Mouse (Mus musculus): ENCODE measurements at regions not wholly inside any gene's neighbourhood (a gene's known extent, or its start where the extent isn't known, plus 50 kb on each side); places are given as distances from the start of the nearest gene placed in this dataset.
"Not testable (repeated sequence)": the region's sequence is repeated elsewhere in the genome, so short reads cannot be mapped to it uniquely, and the experiment has no call there.

DNA sequence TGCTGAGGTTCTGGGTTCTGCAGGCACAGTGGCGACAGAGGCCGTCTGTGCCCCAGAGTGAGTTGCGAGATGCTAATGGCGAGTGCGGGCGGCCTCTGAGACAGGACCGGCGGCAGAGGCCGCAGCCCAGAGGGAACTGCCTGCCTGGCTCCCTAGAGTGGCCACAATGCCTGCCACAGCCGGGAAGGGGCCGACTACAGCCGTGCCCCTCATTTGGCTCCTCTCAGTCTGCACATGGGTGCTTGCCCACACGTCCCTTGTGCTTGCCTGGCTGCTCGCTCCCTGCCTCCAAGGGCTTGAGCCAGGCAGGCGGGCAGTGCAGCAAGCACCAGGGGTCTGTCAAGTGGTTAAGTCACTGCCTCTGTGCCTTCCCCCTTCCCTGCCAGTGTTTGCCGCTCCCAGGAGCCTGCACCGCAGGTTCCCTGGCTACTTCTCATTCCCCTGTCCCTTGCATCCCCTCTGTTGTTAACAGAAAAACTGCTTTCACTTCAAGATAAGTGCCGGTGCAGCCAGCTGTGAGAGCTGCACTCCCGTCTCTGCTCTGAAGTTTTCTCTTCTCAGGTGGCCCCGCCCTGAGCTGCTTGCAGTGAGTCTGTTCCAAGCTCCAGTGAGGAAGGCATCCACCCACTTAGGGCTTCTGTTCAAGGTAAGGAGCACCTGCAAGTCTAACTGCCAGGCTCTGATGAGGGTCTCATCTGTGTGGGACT lies 64.1 kb upstream of the Tgm3 start:
- Histone ChIP-seq H3K4me3 (replicated peaks; ENCODE audit: low read depth, low read length) (peak overlapping the region; percentile 17), H3K27me3 (ENCODE audit: insufficient read depth, low read length) (no peaks in the 10 kb centered on the region), H3K36me3 (ENCODE audit: insufficient read depth, low read length) (no peaks in the 10 kb centered on the region), H3K4me2 (ENCODE audit: low read length) (peak overlapping the region; percentile 60), H3K9ac (ENCODE audit: low read depth, low read length) (peak overlapping the region; percentile 52), H3K9me3 (replicated peaks; ENCODE audit: low read length) (no peaks in the 10 kb centered on the region), H3K4me1 (replicated peaks; ENCODE audit: insufficient read depth, low read length) (no peaks in the 10 kb centered on the region), H3K27ac (no peak overlapping the region; the same call in 1 of the 2 replicates)
- DNase-seq (ENCODE audit: low spot score) (peak; percentile 25), ATAC-seq (replicated peaks; ENCODE audit: low FRiP score, low read depth) (peak; percentile 40; the same call in 1 of the 2 replicates)
- WGBS, result 38% methylated on average over 20 of the region's 20 CpGs
- no peak for TF ChIP-seq CTCF (IDR thresholded peaks at IDR 0.05; ENCODE audit: low read depth)

DNA sequence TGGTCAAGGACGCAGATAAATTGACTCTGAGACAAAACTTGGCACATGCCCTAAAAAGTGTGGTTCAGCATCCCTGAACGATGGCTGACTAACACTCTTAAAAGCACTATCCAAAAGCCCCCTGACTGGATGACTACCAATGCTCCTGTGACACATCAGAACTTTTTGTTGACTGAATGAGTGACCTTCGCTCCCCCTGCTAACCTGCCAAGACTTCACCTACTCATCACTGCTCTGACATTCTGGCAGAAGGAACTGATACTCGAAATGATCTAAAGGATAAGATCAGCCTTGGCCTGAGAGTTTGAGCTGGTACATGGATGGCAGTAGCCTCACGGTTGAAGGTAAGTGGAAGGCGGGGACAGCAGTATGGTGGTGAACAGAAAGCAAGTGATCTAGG lies 62.4 kb upstream of the Tgm3 start:
- H3K9ac ChIP-seq (ENCODE audit: low read depth, low read length); DNase-seq (ENCODE audit: low spot score); H3K4me3 ChIP-seq (replicated peaks; ENCODE audit: low read depth, low read length); H3K4me1 ChIP-seq (replicated peaks; ENCODE audit: insufficient read depth, low read length); H3K27me3 ChIP-seq (ENCODE audit: insufficient read depth, low read length); H3K27ac ChIP-seq; ATAC-seq (replicated peaks; ENCODE audit: low FRiP score, low read depth); H3K4me2 ChIP-seq (ENCODE audit: low read length); H3K36me3 ChIP-seq (ENCODE audit: insufficient read depth, low read length); H3K9me3 ChIP-seq (replicated peaks; ENCODE audit: low read length): not testable (repeated sequence)
- 84% methylated on average over 6 of the region's 6 CpGs for WGBS

DNA sequence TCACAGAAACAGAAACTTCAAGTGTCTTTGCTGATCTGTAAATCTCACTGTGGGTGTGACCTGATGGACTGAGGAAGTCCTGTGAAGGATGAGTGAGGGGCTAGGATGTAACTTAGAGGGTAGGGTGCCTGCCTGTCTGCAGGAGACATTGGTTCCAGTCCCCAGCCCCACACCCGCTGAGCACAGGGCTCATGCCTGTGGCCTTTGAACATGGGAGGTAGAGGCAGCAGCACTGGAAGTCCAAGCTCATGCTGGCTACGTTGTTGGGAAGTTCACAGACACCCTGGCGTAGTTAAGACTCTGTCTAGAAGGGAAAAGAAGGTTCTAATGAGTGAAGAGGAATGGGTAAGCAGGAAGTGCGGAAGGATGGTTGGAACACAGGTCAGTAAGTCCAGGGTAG lies 59.7 kb upstream of the Tgm3 start:
- Histone ChIP-seq H3K36me3 (ENCODE audit: insufficient read depth, low read length) (no peaks in the 10 kb centered on the region), H3K9ac (ENCODE audit: low read depth, low read length) (no peak overlapping the region), H3K9me3 (replicated peaks; ENCODE audit: low read length) (no peaks in the 10 kb centered on the region), H3K4me2 (ENCODE audit: low read length) (no peak overlapping the region), H3K4me1 (replicated peaks; ENCODE audit: insufficient read depth, low read length) (no peaks in the 10 kb centered on the region; the same call in 1 of the 2 replicates), H3K4me3 (replicated peaks; ENCODE audit: low read depth, low read length) (no peak overlapping the region), H3K27ac (no peak overlapping the region), H3K27me3 (ENCODE audit: insufficient read depth, low read length) (no peaks in the 10 kb centered on the region)
- DNase-seq (ENCODE audit: low spot score) (no peak), ATAC-seq (replicated peaks; ENCODE audit: low FRiP score, low read depth) (no peak)
- no peak for TF ChIP-seq CTCF (IDR thresholded peaks at IDR 0.05; ENCODE audit: low read depth)
- WGBS, result 92% methylated on average over 4 of the region's 4 CpGs

DNA sequence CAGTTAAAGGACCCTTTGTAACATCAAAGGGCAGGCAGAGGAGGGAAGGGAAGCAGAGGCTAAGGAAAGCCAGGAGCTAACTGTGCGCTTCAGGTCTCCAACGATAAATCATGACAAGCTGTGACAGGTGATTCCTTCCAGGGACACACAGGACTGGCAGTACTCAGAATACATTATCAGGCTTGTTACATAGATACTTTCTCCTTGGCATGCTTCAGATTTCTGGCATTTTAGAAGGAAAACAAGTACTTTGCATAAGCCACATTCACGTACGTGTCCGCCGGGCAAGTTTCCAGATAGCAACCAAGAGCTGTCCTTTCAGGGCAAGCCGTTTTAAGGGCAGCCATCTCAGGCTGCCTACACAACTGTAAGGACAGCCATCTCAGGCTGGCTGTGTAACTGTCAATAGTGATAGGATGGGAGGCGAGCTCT lies 56.9 kb upstream of the Tgm3 start:
- 21% methylated on average over 8 of the region's 8 CpGs for WGBS
- no peak for TF ChIP-seq CTCF (IDR thresholded peaks at IDR 0.05; ENCODE audit: low read depth)
- peak; percentile 51 for DNase-seq (ENCODE audit: low spot score)
- no peak overlapping the region for H3K9ac ChIP-seq (ENCODE audit: low read depth, low read length)
- no peak overlapping the region for H3K4me2 ChIP-seq (ENCODE audit: low read length)
- H3K9me3 ChIP-seq (replicated peaks; ENCODE audit: low read length), result no peaks in the 10 kb centered on the region
- ATAC-seq (replicated peaks; ENCODE audit: low FRiP score, low read depth), result no peak
- no peak overlapping the region for H3K4me3 ChIP-seq (replicated peaks; ENCODE audit: low read depth, low read length)
- H3K27me3 ChIP-seq (ENCODE audit: insufficient read depth, low read length), result no peaks in the 10 kb centered on the region
- H3K4me1 ChIP-seq (replicated peaks; ENCODE audit: insufficient read depth, low read length), result no peaks in the 10 kb centered on the region; the same call in 1 of the 2 replicates
- H3K36me3 ChIP-seq (ENCODE audit: insufficient read depth, low read length), result no peaks in the 10 kb centered on the region
- no peak overlapping the region for H3K27ac ChIP-seq

DNA sequence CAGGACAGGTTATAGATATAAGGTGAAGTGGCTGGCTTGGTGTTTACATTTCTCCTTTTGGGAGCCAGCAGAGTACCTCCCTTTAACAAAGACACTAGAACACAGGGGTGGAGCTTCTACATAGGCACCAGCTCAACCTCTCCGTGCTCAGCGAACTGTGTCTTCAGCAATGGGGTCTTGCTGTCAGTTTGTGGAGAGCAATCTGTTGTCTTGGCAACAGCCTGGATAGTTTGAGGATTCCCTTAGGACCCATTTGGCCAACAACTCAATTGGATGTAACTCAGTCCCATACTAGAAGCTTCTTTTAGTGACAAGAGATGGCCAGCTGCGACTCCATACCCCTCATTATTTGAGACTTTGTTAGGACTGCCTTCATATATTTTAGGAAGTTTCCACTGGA lies 54.0 kb upstream of the Tgm3 start:
- no peak overlapping the region for H3K9ac ChIP-seq (ENCODE audit: low read depth, low read length)
- H3K9me3 ChIP-seq (replicated peaks; ENCODE audit: low read length), result no peaks in the 10 kb centered on the region
- ATAC-seq (replicated peaks; ENCODE audit: low FRiP score, low read depth) (no peak), DNase-seq (ENCODE audit: low spot score) (no peak)
- no peaks in the 10 kb centered on the region; the same call in 1 of the 2 replicates for H3K4me1 ChIP-seq (replicated peaks; ENCODE audit: insufficient read depth, low read length)
- TF ChIP-seq CTCF (IDR thresholded peaks at IDR 0.05; ENCODE audit: low read depth), result no peak
- H3K27ac ChIP-seq, result no peak overlapping the region
- H3K4me3 ChIP-seq (replicated peaks; ENCODE audit: low read depth, low read length), result no peak overlapping the region
- no peaks in the 10 kb centered on the region for H3K27me3 ChIP-seq (ENCODE audit: insufficient read depth, low read length)
- WGBS, result 47% methylated on average over 3 of the region's 3 CpGs
- H3K36me3 ChIP-seq (ENCODE audit: insufficient read depth, low read length), result no peaks in the 10 kb centered on the region
- no peak overlapping the region for H3K4me2 ChIP-seq (ENCODE audit: low read length)

DNA sequence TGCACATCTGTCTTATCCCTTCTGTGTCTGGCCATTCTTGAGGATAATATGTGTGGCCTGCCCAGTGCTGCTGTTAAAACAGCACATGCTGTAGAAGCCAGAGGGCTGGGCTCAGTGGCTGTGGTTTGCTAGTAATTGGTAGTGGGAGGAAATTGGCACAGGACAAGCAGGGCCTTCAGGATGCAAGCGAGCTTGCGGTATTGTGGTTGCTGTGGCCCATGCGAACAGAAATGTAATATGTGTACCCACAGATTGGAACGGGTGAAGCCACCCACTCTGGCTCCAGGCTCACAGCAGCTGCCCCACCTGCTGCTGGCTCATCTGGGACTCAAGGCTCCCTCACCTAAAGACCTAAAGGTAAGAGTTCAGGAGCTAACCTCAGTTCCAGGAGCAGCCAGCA lies 51.8 kb upstream of the Tgm3 start:
- no peaks in the 10 kb centered on the region for H3K27me3 ChIP-seq (ENCODE audit: insufficient read depth, low read length)
- no peak overlapping the region for H3K4me2 ChIP-seq (ENCODE audit: low read length)
- H3K4me3 ChIP-seq (replicated peaks; ENCODE audit: low read depth, low read length), result no peak overlapping the region
- no peaks in the 10 kb centered on the region for H3K9me3 ChIP-seq (replicated peaks; ENCODE audit: low read length)
- no peak overlapping the region for H3K27ac ChIP-seq
- no peak overlapping the region for H3K9ac ChIP-seq (ENCODE audit: low read depth, low read length)
- 61% methylated on average over 4 of the region's 4 CpGs for WGBS
- TF ChIP-seq CTCF (IDR thresholded peaks at IDR 0.05; ENCODE audit: low read depth), result no peak
- DNase-seq (ENCODE audit: low spot score), result no peak
- ATAC-seq (replicated peaks; ENCODE audit: low FRiP score, low read depth), result no peak
- H3K36me3 ChIP-seq (ENCODE audit: insufficient read depth, low read length), result no peaks in the 10 kb centered on the region
- no peaks in the 10 kb centered on the region for H3K4me1 ChIP-seq (replicated peaks; ENCODE audit: insufficient read depth, low read length)

DNA sequence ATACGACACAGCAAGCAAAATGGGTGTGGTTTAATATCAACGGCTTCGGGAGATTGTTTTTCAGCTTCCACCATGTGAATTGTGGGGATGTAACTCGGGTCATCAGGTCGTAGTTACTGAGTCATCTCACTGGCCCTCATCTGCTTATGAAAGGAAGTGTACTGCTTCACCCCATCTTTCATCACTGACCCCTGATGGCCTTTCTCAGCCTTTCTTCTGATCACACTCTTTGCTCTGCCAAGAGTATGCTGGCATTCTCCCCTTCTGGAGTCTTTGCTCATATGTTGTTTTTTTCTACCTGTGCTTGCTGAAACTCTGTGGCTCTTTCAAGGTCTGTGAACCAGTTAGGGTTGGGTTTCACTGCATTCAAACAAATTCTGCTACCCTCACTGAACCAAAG lies 50.6 kb upstream of the Tgm3 start:
- WGBS, result 35% methylated on average over 5 of the region's 5 CpGs
- no peaks in the 10 kb centered on the region for H3K9me3 ChIP-seq (replicated peaks; ENCODE audit: low read length)

More for the DNA sequence above, 50.6 kb upstream of the Tgm3 start:
- H3K4me1 ChIP-seq (replicated peaks; ENCODE audit: insufficient read depth, low read length), result no peaks in the 10 kb centered on the region
- H3K27ac ChIP-seq, result no peak overlapping the region
- no peaks in the 10 kb centered on the region for H3K36me3 ChIP-seq (ENCODE audit: insufficient read depth, low read length)
- H3K9ac ChIP-seq (ENCODE audit: low read depth, low read length), result no peak overlapping the region
- no peak overlapping the region for H3K4me2 ChIP-seq (ENCODE audit: low read length)
- DNase-seq (ENCODE audit: low spot score), result no peak
- no peak for TF ChIP-seq CTCF (IDR thresholded peaks at IDR 0.05; ENCODE audit: low read depth)
- no peak overlapping the region for H3K4me3 ChIP-seq (replicated peaks; ENCODE audit: low read depth, low read length)
- no peaks in the 10 kb centered on the region for H3K27me3 ChIP-seq (ENCODE audit: insufficient read depth, low read length)
- ATAC-seq (replicated peaks; ENCODE audit: low FRiP score, low read depth), result no peak
